Mouse (Mus musculus) ovary, adult 18-20 months (tissue): ENCODE data around the gene Olfr283.
"Not testable (repeated sequence)": the region's sequence is repeated elsewhere in the genome, so short reads cannot be mapped to it uniquely, and the experiment has no call there.

Source experiments
- DNase-seq: peaks from one replicate; pipeline ENCODE4 v3.0.0; 2022; ENCODE audit warnings: low spot score, mixed read lengths

Olfr283 gene

GRCm38 (mm10) chr15:98380846-98381245 lies at the start of gene Olfr283:
Gene Olfr283, minus strand, starts transcription at chr15:98380946.
- no peak for DNase-seq

- no peak for DNase-seq
Measured at GRCm38 (mm10) chr15:98425188-98425587, 44.4 kb upstream of the Olfr283 start.

DNA sequence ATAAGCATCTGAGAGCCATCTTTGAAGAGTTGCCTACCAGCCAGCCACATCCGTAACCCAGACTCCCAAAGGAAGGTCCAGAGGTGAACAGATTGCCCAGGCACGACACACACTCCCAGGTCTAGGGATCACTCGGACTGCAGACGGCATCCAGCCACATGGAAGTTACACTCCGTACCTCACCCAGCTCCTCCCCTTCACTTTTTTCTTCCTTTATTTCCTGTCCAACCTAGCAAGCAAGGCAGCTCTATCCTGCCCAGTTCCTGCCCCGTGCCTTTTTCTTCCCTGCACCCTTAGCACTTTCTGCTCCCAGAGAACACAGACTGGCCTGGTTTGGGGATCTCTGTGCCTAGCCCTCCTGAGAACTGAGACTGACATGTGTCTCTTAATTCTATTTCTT lies 44.0 kb upstream of the Olfr283 start:
- no peak for DNase-seq

DNA sequence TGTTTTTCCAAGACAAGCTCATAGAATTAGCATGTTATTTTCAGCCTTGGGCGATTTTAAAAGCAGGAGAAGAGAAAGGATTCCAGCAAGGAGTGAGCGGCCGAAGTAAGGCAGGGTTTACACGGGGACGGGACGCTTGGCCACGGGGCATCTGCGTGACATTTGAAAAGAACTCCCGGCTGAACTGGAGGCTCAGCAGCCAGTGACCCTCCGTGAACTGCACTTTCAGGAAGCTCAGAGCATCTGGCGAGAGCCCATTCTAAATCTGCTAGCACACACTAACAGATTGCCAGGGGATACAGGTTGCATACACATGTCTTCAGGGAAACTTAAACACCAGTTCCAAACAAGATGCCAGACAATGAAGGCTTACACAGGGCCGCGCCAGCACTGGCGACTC lies 43.6 kb upstream of the Olfr283 start:
- DNase-seq, result no peak

GRCm38 (mm10) chr15:98420897-98421296 lies 40.2 kb upstream of the Olfr283 start:
- DNase-seq, result no peak

- DNase-seq, result no peak
Measured at GRCm38 (mm10) chr15:98418096-98418495, 37.4 kb upstream of the Olfr283 start.

GRCm38 (mm10) chr15:98417285-98417684 lies 36.5 kb upstream of the Olfr283 start:
- not testable (repeated sequence) for DNase-seq

DNA sequence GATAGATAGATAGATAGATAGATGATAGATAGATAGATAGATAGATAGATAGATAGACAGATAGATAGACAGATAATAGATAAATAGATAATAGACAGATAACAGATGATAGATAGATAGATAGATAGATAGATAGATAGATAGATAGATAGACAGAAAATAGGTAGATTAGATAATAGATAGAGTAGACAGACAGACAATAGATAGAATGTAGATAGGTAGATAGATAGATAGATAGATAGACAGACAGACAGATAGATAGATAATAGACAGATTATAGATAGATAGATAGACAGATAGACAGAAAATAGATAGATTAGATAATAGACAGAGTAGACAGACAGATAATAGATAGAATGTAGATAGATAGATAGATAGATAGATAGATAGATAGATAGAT lies 36.1 kb upstream of the Olfr283 start:
- DNase-seq, result not testable (repeated sequence)

GRCm38 (mm10) chr15:98415996-98416395 lies 35.2 kb upstream of the Olfr283 start:
- DNase-seq, result no peak

DNA sequence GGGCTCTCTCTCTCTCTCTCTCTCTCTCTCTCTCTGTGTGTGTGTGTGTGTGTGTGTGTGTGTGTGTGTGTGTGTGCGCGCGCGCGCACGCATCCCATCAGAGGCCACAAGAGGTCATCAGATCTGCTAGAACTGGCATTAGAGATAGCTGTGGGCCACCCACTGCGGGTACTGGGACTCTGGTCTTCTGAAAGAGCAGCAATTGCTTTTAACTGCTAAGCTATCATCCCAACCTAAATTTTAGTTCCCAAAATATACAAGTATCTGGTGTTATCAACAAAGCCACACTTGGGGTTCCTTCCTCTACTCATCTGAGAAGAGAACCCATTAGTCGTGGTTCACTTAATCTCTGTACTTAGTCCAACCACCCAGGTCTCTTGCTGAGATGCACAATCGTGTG lies 29.5 kb upstream of the Olfr283 start:
- no peak for DNase-seq

DNA sequence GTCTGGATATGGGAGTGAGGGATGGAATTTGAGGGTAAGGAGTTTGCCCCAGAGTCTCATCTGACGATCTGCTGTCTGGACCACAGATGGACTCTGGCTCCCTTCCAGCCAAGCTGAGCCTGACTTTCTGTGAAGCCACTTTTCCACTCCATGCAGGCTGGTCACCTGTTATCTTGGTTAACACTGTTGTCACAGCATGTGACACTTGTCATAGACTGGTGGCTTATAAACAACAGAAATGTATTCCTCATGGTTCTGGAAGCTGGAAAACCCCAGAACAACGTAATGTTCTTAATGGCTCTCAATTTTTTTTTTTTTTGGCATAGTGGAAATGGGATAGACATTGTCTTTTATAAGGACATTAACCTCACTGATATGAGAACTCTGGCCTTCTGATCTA lies 28.9 kb upstream of the Olfr283 start:
- DNase-seq, result no peak

DNA sequence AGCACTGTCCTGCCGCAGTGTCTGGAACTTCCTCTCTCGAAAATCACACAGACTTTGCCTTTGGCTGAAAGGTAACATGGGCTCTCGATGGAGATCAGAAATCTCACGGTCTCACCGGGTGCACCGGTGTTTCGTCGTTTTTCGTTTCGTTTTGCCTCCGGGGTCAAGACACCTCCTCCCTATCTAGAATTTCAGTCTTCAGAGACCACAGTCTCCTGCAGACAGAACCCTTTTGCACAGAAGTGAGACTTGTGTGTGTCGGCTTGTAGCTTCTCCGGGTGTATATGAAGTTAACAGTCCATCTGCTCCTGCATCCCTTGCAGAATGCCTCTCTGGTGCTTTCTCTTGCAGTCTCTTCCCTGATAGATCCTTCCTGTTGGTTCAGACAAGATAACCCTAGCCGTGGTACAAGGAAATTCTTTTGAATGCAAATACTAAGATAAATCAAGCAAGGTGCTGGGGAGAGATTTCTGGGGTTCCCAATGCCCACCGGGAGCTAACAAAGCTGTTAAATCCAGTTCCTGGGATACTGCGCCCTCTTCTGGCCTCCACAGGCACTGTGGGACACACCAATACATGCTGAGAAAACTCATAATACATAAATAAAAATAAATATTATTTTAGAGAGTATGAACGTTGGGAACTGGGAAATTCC lies 27.8 kb upstream of the Olfr283 start:
- DNase-seq, result no peak

GRCm38 (mm10) chr15:98402356-98402755 lies 21.6 kb upstream of the Olfr283 start:
- DNase-seq, result no peak

- DNase-seq, result no peak
Measured at GRCm38 (mm10) chr15:98397136-98397535, 16.4 kb upstream of the Olfr283 start.

DNA sequence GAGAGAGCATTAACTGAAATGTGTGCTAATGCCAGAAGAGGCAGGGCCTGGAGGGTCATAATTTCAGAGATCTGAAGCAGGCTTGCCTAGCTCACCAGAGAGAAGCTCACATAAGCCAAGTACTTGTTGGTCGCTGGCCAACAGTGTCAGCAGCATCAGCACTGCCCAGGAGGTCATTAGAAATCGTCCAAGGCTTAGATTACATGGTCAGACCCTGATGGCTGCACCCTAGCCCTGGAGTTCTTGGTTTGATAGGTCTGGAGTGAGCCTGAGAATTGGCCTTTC lies 11.1 kb upstream of the Olfr283 start:
- no peak for DNase-seq

GRCm38 (mm10) chr15:98391081-98391902 lies 10.5 kb upstream of the Olfr283 start:
- DNase-seq, result no peak

GRCm38 (mm10) chr15:98389796-98390195 lies 9.1 kb upstream of the Olfr283 start:
- DNase-seq, result peak; percentile 65

GRCm38 (mm10) chr15:98387621-98388020 lies 6.9 kb upstream of the Olfr283 start:
- DNase-seq, result no peak

GRCm38 (mm10) chr15:98378209-98378608 lies 2.5 kb downstream of the Olfr283 start:
- no peak for DNase-seq

DNA sequence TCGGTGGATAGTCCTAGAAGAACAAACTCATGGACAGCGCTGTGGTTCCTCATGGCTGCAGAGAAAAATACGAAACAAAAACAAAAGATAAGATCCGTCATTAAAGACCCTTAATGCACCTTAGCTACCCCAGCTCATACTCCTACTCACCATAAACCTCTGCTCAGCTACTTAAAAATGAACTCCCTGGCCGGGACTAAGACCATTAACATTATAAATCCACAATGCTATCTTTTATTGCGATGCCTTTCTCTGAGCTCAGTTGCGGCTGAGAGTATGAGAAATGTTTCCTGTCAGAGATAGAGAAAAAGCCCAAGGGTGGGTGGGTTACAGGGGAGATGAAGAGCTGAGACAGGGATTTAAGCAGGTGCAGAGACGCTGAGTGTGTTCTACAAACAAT lies 39.9 kb downstream of the Olfr283 start, which contains the start of gene Olfr284:
Olfr284 (minus strand) TSS at position 101 of the 400 bp plus-strand sequence.
- DNase-seq, result no peak
